Mouse (Mus musculus) megakaryocyte, adult 5-6 weeks (primary cell): Measurements from ENCODE around the gene Supt7l. TPM values are rescaled to one million over a fixed set of nuclear protein-coding genes. Genes with fewer than 3 reads are reported as not detected.
"Not testable (repeated sequence)": the region's sequence is repeated elsewhere in the genome, so short reads cannot be mapped to it uniquely, and the experiment has no call there.

ENCODE experiments used
- ATAC-seq: 2 replicates; pipeline ENCODE4 v1.8.0; 2016; ENCODE audit warnings: mild to moderate bottlenecking, inconsistent platforms; ENCODE audit not compliant: poor library complexity, severe bottlenecking
- total RNA-seq, 2 experiments: library from RNA; stranded (forward) in 1 of 2; stranded (reverse) in 1 of 2; fragments of 153-499, 151-499 nt in 1 of 2; fragments of 221-1000, 200-1000 nt in 1 of 2; gene quantifications; 2 replicates each; pipeline versions ENCODE4 v1.2.3 to v1.2.4; 2015 to 2017

Gene Supt7l
- total RNA-seq (2015) (11.2 and 14.0 TPM in 2 replicates), total RNA-seq (2017) (14.1 and 18.5 TPM in 2 replicates)

DNA sequence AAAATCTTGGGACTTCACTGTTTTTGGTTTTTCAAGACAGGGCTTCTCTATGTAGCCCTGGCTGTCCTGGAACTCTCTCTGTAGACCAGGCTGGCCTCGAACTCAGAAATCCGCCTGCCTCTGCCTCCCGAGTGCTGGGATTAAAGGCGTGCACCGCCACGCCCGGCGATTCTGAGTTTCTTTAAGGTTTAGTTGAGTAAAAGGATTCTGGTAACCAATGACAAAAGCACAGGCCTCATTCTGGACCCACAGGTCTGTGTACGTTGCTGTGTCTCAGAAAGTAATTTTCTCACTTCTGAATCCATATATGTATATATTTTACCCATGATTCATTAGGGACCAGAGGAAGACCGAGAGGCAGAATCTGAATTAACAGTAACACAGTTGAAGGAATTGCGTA, at the start of gene Supt7l:
Gene Supt7l, minus strand, starts transcription at position 101 of the 400 bp plus-strand sequence.
- not testable (repeated sequence) for ATAC-seq

DNA sequence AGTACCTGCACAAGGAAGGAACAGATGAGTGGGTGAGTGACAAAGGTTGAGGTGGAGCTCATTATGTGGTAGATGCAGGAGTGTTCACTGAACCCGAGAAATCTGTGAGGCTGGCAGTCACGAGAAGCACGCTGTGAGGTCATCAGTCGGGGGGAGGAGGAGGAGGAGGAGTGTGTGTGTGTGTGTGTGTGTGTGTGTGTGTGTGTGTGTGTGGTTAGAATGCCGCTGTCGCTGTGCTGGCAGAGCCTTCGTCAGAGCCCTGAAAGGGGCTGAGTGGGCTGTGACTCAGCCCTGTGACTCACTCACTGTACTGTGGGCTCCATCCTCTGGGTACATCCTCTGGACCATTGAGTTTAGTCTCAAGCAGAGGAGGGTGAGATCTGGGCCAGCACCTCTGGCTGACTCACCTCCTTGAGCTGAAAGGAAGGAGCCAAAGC, 49.0 kb upstream of the Supt7l start:
- peak; percentile 39; the same call in 1 of the 2 replicates for ATAC-seq

DNA sequence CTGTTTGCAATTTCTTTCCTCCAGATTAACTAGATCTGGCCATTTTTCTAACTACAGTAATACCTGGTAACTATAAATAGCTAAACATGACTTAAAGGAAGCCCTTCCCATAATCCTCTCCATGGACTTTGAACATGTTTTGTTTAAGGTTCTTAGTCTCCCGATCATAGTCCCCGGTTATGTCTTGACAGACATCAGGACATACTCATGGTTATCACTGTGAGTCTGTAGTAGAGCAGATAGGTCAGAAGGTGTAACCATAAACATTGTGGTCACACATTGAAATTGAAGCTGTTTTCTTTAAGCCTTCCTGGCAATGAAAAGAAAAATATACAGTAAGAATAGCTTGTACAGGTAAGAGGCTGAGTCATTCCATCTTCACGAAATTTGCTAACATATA, 46.1 kb upstream of the Supt7l start:
- no peak for ATAC-seq

DNA sequence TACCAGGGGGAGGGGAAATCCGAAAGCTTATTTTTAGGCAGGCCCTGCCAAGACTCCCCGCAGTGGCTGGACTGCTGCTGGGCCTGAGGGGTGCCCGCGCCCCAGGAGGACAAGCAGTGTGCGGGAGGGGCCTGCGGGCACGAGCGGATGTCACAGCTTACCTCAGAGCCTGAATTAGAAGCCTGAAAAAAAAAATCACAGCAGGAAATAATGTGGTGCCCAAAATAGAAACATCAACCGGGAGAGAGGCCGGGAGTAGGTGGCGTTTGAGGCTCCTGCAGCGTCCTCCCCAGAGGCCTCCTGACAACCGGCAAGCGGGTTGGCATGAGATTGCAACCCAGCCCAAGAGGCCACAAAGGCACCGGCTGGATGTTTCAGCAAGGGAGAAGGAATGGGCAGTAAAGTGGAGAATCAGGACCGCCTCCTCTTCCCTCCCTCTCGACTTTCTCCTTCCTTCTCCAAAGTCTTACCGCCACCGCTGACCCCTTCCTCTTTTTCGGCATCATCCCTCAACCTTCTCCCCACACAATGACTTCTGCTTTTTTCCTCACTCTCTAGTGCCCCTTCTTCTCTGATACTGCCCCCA, 43.5 kb upstream of the Supt7l start:
- ATAC-seq = peak; percentile 84

DNA sequence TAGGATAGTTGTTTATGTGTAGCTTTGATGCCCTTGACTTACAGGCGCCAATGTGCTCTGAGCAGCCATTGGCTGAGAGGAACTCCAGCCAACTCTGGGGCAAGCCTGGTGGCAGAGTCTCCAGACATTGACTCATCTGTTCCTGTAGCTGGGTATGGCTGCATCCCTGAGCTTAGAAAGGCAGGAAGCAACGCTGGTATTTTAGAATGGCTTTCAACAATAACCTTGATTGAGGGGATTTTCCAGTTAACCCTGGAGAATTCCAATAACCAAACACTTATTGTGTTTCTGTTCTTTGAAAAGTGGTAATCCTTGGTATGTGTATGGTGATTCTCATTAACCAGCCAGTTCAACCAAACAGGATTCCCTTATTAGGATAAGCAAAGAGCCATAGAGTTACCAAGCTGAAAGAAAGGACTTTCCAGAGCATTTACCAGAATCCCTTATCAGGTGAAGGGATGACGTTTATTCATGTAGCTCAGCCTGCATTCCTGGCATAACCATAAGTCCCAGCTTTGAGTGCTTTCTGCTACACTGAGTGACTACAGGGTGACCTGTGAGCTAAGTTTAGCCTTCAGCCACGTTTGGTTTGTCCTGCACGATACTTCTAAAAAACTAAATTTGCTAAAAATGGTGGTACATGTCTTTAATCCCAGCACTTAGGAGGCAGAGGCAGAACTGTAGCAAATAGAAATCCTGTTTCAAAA, 40.5 kb upstream of the Supt7l start:
- no peak for ATAC-seq

DNA sequence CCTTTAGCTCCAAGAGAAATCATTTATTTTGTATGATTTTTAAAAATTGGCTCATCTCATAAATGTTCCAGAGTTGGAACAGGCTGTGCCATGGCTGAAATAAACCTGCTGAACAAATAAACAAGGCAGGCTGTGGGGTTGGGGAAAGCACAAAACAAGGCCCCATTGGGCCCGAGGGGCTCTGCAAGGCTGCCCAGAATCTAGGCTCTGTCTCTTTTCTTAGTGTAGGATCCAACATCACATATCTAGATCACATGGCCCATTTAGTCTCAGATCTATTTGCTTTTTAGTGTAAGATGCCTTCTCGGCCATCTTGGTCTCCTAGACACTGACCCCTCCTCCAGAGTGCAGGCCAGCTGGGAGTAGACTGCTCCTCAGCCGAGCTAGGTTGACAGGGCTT, 38.9 kb upstream of the Supt7l start:
- no peak for ATAC-seq

DNA sequence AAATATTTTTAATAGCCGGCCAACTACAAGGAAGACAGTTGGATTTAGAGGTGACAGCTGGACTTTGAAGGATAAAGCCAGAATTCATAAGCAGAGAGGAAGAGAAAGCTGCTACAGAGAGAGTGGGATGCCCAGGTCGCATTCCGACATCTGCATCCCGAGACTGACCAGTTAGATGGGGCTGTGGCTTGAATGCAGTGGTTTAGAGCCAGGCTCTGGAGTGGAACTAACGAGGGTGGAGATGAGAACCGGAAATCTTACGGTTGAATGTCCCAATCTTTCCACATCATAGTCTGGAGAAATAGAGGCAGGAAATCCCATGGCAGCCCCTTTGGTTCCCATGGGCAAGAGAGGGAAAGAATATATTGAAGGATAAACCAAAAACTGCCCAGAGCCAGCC, 38.4 kb upstream of the Supt7l start:
- no peak for ATAC-seq

DNA sequence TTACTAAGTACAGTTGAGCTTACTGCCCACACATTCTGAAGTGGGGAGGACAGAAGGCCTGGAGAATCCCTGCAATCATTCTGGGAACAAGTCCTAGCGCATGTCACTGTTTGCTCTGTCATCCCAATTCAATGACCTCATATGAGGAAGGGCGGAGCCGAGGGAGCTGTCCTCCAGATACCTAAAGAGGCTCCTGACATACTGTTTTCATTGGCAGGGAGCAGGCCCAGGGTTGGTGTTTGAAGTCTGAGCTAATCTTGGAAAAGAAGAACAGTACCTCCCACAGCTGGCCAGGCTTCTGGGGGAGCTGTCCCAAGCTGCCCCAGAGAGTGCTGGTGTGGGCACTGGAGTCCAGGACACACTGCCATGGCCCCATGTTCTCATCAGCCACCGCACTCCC, 37.4 kb upstream of the Supt7l start:
- ATAC-seq = no peak

DNA sequence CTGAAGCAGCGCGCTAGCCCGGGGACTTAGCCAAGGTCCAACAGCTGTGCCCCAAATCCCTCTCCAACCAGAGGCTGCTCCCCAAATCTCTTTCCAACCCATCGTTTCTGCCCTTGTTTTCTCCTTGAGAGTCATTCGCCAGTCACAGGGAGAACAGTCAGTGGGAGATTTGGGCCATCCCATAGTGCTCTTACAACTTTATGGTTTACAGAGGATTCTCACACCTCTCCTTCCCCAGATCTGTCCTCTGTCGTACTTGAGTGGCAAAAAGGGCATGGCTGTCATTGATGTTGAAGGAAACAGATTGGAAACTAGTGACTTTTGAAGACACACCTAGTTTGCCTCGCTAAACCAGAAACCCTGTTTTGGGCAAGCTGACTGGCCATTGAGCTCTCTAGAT, 36.3 kb upstream of the Supt7l start:
- no peak for ATAC-seq

DNA sequence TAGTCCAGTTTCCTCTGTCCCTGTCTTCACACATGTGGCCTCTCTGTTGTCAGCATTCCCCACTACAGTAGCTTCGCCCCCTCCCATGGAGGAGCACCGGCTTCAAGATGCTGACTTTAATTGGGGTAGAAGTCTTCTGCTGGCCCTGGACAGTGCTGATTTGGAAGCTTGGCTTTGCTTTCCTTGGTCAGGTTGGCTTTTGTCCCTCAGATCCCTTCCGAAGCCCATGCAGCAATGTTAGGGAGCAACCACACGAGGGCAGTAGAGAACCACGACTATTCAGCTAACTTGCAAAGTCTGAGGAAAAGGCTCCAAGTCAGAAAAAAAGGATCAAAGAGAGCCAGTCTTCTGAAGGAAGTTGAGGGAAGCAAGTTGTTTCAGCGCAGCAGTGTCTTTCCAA, 35.9 kb upstream of the Supt7l start:
- peak; percentile 89 for ATAC-seq

DNA sequence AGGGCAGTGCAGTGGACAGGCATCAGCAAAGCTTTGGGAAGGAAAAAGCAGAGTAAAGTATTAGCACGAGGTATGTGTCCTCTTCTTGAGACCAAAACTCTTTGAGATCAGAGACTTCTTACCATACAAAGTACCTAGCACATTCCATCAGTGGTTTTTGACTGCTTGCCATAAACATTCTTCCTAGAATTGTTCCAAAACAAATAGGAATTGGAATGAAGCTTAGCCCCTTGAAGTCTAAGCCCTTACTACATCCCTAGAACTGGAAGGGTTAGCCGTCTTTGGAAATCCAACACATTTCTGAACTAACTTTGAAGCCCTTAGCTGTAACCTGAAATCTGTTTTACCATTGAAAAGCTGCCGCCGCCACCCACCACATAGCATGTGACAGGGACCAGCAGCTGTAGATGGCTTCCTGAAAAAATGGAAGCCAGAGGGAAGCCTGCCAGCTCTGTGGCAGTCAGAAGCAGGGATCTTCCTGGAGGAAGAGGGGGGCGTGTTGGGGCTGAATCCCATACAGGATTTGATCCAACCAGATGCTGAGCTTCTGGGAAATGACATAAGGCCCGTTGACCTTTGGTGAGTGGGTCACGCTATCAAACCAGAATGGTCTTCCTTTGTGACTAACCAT, 34.5 kb upstream of the Supt7l start:
- ATAC-seq = no peak

DNA sequence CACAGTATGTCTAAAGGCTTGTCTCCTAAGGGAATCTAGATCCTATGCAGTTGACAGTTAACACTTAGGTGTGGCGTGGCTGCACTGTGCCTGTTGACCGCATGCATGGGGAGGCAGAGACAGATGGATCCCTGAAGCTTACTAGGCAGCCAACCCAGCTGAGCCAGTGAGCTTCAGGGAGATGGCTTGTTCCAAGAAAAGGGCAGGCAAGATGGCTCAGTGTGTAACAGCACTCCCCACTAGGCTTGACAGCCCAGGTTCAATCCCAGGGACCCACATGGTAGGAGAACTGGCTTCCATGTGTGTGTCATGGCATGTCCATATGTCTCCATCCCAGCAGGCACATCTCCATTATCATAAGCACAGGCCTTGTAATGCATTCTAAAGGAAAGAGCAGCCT, 32.7 kb upstream of the Supt7l start:
- ATAC-seq = no peak

DNA sequence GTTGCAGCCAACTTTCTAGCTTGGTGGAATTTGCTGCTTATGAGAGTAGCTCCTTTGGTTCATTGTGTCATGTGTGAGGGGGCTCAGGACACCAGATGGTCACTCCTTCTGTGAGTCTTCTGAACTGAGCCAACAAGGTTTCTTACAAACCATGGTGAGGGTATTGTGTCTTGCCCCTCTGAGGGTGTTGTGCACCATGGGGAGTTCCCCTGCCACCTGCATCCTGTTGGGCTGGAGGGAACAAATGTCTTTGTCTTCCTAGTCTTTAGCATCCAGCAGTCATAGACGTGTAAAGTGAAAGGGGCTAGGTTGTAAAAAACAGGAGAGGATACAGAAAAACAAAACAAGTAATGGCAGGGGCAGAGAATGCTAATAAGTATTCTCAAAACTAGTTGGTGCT, 31.8 kb upstream of the Supt7l start:
- ATAC-seq = no peak

DNA sequence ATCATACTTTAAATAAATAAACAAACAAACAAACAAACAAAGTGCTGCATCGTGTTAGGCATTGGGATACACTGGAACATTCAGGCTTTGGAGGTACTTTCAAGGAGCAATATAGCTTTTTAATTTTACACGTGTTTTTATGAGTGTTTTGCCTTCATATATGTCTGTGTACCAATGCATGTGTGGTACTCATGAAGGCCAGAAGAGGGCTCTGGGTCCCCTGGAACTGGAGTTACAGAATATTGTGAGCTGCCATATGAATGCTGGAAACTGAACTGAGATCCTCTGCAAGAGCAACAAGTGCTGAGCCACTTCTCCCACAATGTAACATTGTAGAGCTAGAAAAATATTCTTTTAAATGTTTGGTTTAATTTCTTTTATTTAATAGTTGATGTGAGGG, 7.6 kb upstream of the Supt7l start:
- ATAC-seq = no peak

DNA sequence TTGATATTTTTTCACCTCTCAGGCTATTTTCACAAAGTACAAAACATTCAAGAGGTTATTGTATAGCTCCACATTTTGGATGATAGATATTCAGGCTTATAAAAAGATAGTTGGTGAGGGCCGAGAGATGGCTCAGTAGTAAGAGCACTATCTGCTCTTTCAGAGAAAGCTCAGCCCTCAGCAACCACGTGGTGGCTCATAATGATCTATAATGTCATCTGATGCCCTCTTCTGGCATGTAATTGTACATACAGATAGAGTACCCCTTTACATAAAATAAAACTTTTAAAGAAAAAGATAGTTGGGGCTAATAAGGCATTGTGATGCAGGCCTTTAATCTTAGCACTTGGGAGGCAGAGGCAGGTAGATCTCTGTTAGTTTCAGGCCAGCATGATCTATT, 953 bp upstream of the Supt7l start:
- no peak for ATAC-seq

DNA sequence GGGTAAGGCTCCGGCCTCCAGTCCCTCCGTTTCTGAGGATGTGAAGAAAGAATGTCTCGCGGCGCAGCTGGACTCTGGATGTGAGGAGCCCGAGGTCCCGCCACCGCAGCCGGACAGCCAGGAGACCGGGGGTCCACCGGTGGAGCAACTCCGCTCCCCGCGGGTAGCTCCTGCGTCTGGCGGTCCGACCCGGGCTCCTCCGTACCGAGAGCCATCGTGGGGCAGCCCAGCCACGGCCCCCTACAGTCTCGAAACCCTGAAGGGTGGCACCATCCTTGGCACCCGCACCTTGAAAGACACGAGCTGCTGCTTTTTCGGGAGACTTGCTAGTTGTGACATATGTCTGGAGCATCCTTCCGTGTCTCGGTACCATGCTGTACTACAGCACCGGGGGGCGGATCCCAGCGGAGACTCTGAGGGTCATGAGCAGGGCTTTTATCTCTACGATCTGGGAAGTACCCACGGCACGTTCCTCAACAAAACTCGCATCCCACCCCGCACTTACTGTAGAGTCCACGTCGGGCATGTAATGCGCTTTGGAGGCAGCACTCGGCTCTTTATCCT, 408 bp downstream of the Supt7l start:
- peak; percentile 49; the same call in 1 of the 2 replicates for ATAC-seq

DNA sequence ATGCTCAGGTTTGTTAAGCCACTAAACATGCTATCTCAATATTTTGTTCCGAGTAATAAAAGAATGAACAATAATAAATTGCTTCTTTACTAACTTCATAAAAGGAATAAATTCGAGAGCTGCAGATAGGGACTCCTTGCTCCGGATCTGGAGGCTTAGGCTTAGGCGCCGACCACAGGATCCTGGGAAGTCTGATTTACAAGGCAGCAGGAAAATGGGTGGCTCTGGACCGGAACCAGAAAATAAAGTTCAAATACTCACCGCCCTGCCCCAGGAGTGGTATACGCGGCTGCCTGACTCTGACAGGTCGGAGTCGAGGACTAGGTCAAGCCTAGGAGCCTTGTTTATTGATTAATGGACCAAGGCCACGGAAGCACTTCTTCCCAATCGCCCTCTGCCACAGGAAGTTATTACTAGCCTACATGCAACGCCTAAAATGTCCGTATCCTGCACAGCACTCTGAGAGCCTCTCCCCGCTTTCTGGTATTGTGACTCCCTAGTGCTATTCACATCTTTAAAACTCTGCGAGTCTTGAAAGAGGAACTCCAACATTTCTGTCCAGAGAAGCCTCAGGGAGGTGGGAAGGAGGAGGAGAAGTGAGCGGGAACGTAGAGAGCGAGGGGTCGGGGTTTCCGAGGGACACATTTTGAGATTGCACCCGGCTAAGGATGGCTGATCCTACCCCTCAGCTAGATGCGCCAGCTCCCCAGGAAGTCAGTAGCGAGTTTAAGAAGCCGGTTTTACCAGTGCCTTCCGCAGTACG, 1.1 kb downstream of the Supt7l start, which contains the start of gene Slc4a1ap:
Gene Slc4a1ap, plus strand, starts transcription at position 642 of the 763 bp plus-strand sequence.
- ATAC-seq = peak; percentile 94

DNA sequence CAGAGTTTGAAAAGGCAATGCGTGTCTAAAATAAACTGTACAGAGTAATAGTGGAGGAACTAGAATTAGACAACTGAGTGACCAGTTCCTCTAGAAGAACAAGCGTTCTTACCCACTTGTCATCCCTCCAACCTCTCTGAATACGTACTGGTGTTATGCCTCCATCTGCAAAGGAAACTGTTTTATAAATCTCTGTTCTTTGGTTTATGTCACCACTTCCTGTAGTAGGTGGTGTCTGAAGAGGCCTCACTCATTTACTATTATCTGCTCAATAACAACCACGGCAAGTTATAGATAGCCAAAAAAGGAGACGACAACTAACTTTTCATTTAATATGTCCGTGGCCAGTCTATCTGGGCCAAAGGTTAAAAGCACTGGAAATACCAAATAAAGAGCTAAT, 7.1 kb downstream of the Supt7l start:
- no peak for ATAC-seq

DNA sequence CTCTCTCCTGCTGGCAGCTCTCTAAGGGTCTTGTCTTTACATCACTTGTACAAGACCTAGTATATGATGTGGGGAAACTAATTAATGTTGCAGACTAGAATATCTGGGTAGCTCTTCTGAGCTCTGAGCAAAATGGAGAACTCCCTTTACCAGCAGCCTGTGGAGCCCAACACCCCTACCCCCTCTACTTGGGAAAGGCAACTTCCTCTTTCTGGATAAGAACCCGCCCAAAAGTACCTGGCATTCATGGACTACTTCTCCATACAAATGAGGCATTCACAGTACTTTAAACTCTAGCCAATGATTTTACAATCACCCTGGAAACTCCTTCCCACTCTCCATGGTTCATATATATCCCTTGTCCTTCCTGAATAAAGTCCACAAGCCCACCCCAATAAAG, 15.1 kb downstream of the Supt7l start:
- ATAC-seq = peak; percentile 90

DNA sequence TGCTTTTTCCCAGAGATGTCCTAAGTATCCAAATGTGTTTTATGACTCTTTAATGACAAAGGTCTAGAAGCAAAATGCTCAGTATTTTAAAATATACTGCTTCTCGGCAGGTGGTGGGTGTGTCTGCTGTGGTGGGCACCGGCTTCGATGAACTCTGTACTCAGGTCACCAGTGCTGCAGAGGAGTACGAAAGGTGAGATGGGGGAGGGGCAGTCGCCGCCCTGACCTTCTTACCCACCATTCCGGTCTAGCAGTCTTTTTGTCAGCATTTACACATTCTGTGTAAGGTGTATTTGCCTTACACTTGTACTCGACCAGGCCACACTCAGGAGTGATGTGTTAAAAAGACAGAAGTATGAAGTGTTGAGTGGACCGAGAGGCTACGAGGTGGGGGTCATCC, 22.8 kb downstream of the Supt7l start:
- no peak for ATAC-seq
